8 mouse cellular contexts compared by ENCODE assay signal in genomic region chr8:62080195-62080802, GRCm38 (mm10). TPM values are rescaled to one million over a fixed set of nuclear protein-coding genes. Genes with fewer than 3 reads are reported as not detected.
DNase-seq lines count a peak whose midpoint lies in the region; ATAC-seq lines count a peak whose summit lies in the region.

No protein-coding gene starts in this region.

- ATAC-seq in embryonic facial prominence, embryonic 14.5 days (ENCODE audit: low read depth) = peak; percentile 65; the same call in 1 of the 2 replicates
- ATAC-seq in midbrain, embryonic 16.5 days = peak; percentile 92

- H3K36me3 ChIP-seq in embryonic facial prominence, embryonic 14.5 days (ENCODE audit: control insufficient read depth, insufficient read depth, low read length) = no peaks in the 10 kb centered on the region
- H3K36me3 ChIP-seq in midbrain, embryonic 16.5 days (ENCODE audit: control insufficient read depth, insufficient read depth, low read length) = no peaks in the 10 kb centered on the region

- H3K9ac ChIP-seq in embryonic facial prominence, embryonic 14.5 days (ENCODE audit: low read depth, low read length) = no peak overlapping the region
- no peak overlapping the region for H3K9ac ChIP-seq in midbrain, embryonic 16.5 days (ENCODE audit: low read depth, low read length)

- no peak overlapping the region for H3K4me3 ChIP-seq in embryonic facial prominence, embryonic 14.5 days (ENCODE audit: low read depth, low read length)
- H3K4me3 ChIP-seq in midbrain, embryonic 16.5 days (ENCODE audit: low read depth, low read length) = no peak overlapping the region

- no peak overlapping the region for H3K4me2 ChIP-seq in embryonic facial prominence, embryonic 14.5 days (ENCODE audit: low read depth, low read length)
- H3K4me2 ChIP-seq in midbrain, embryonic 16.5 days (ENCODE audit: low read length) = no peak overlapping the region

- H3K4me1 ChIP-seq in embryonic facial prominence, embryonic 14.5 days (ENCODE audit: control insufficient read depth, insufficient read depth, low read length) = no peaks in the 10 kb centered on the region
- H3K4me1 ChIP-seq in midbrain, embryonic 16.5 days (ENCODE audit: control insufficient read depth, insufficient read depth, low read length) = no peaks in the 10 kb centered on the region

- DNase-seq in layer of hippocampus, adult 9-10 months (ENCODE audit: low spot score) = peak; percentile 69
- DNase-seq in layer of hippocampus, postnatal 10 days (ENCODE audit: low spot score in 2 of 2) = no peak
- DNase-seq in Muller cell, postnatal 12 days (ENCODE audit: inconsistent ontology term) = peak; percentile 40
- peak; percentile 86 for DNase-seq in embryonic facial prominence, embryonic 14.5 days (ENCODE audit: low spot score)
- DNase-seq in urinary bladder, postnatal 25 days (ENCODE audit: low spot score) = no peak
- no peak for DNase-seq in spleen, adult 18-20 months
- no peak for DNase-seq in layer of hippocampus, adult 8-10 months (ENCODE audit: low spot score in 2 of 2)

- WGBS in embryonic facial prominence, embryonic 14.5 days = 39% methylated on average over 3 of the region's 3 CpGs
- WGBS in midbrain, embryonic 16.5 days = 42% methylated on average over 3 of the region's 3 CpGs

- no peaks in the 10 kb centered on the region for H3K9me3 ChIP-seq in embryonic facial prominence, embryonic 14.5 days (ENCODE audit: control insufficient read depth, low read length)
- no peaks in the 10 kb centered on the region for H3K9me3 ChIP-seq in midbrain, embryonic 16.5 days (replicated peaks; ENCODE audit: control insufficient read depth, low read length, poor library complexity, severe bottlenecking)

- H3K27ac ChIP-seq in embryonic facial prominence, embryonic 14.5 days (replicated peaks; ENCODE audit: low read depth, low read length) = no peak overlapping the region
- H3K27ac ChIP-seq in midbrain, embryonic 16.5 days (ENCODE audit: low read length) = no peak overlapping the region

- no peaks in the 10 kb centered on the region for H3K27me3 ChIP-seq in embryonic facial prominence, embryonic 14.5 days (replicated peaks; ENCODE audit: control insufficient read depth, insufficient read depth, low read length)
- no peaks in the 10 kb centered on the region for H3K27me3 ChIP-seq in midbrain, embryonic 16.5 days (ENCODE audit: control insufficient read depth, insufficient read depth, low read depth, low read length)

RNA-seq across cellular contexts. Expression of gene Anxa10, which starts 42.7 kb away (rescaled TPM):
- not detected for total RNA-seq in layer of hippocampus, postnatal 10 days (2021)
- polyA plus RNA-seq in embryonic facial prominence, embryonic 14.5 days (2014; fragmentation: Nextera tagmentation; extraction: Ambion mirVana) = not detected in 2 replicates
- polyA plus RNA-seq in midbrain, embryonic 16.5 days (2015; fragmentation: Nextera tagmentation; extraction: Ambion mirVana) = not detected in 2 replicates
- total RNA-seq in layer of hippocampus, adult 8-10 months (2022) = not detected

Comparison
In these comparisons a context has a peak if more than half of its experiments do, and no peak if none do; other contexts are left out.
1. DNase-seq: peak in layer of hippocampus, adult 9-10 months (single experiment), Muller cell, postnatal 12 days (single experiment) and embryonic facial prominence, embryonic 14.5 days (single experiment); none in layer of hippocampus, postnatal 10 days (0 of 2), urinary bladder, postnatal 25 days (single experiment), spleen, adult 18-20 months (0 of 2) and layer of hippocampus, adult 8-10 months (0 of 2).